Mouse (Mus musculus): ENCODE measurements around the gene Pam. TPM values are rescaled to one million over a fixed set of nuclear protein-coding genes. Genes with fewer than 3 reads are reported as not detected.

Gene Pam
- polyA plus RNA-seq, 1 experiment from 2014 or later = 21.8 TPM

GRCm38 (mm10) chr1:98097957-98098729, 2.7 kb upstream of the Pam start:
- Histone ChIP-seq H3K27ac (no peak overlapping the region), H3K9ac (no peak overlapping the region), H3K4me2 (replicated peaks) (no peak overlapping the region), H3K36me3 (no peaks in the 10 kb centered on the region), H3K27me3 (replicated peaks) (no peaks in the 10 kb centered on the region), H3K4me1 (peaks cover 3% of the 10 kb centered on the region), H3K9me3 (no peaks in the 10 kb centered on the region), H3K4me3 (no peak overlapping the region)
- no peak for ATAC-seq (ENCODE audit: low FRiP score, low read depth)
- WGBS = 75% methylated on average over 11 of the region's 11 CpGs

GRCm38 (mm10) chr1:98096396-98096935, 1.0 kb upstream of the Pam start:
- H3K4me2 ChIP-seq (replicated peaks) = no peak overlapping the region
- WGBS = 83% methylated on average over 1 of the region's 1 CpGs
- H3K27me3 ChIP-seq (replicated peaks) = no peaks in the 10 kb centered on the region
- H3K36me3 ChIP-seq = no peaks in the 10 kb centered on the region
- H3K9ac ChIP-seq = no peak overlapping the region
- H3K9me3 ChIP-seq = no peaks in the 10 kb centered on the region
- no peak overlapping the region for H3K4me3 ChIP-seq
- no peak overlapping the region for H3K27ac ChIP-seq
- ATAC-seq (ENCODE audit: low FRiP score, low read depth) = no peak
- peaks cover 3% of the 10 kb centered on the region for H3K4me1 ChIP-seq

GRCm38 (mm10) chr1:98095991-98096330, 515 bp upstream of the Pam start:
- H3K4me3 ChIP-seq = peak overlapping the region; percentile 83
- peak overlapping the region; percentile 77 for H3K9ac ChIP-seq
- peak overlapping the region; percentile 80 for H3K4me2 ChIP-seq (replicated peaks)
- H3K36me3 ChIP-seq = no peaks in the 10 kb centered on the region
- peaks cover 3% of the 10 kb centered on the region for H3K4me1 ChIP-seq
- no peaks in the 10 kb centered on the region for H3K9me3 ChIP-seq
- WGBS = 38% methylated on average over 9 of the region's 9 CpGs
- H3K27ac ChIP-seq = 0 out of 2 replicates have a peak overlapping the region, but pooled peaks have one; percentile 53
- H3K27me3 ChIP-seq (replicated peaks) = no peaks in the 10 kb centered on the region
- no peak for ATAC-seq (ENCODE audit: low FRiP score, low read depth)

DNA sequence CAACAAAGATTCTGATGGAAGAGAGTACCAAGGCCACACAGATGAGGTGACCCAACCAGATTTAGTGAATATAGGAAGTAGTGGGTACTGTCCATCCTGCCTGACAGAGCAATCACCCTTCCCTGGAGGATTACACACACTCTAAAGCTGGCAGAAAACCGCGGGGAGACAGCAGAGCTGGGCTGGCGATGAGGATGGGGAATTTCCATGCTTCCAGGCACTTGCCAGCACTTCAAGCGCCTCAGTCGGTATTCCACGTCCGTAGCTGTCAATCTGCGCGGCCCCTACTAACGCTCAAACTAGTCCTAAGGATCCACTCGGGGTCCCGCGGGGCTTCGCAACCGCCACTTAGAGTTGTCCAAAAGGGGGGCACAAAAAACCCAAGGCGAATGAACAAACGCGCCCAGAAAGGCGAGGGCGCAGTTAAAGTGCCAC, 618 bp downstream of the Pam start:
- peak overlapping the region; percentile 77 for H3K9ac ChIP-seq
- WGBS = under 1% methylated on average over 20 of the region's 20 CpGs
- peak overlapping the region; percentile 80 for H3K4me2 ChIP-seq (replicated peaks)
- H3K36me3 ChIP-seq = no peaks in the 10 kb centered on the region
- peaks cover 3% of the 10 kb centered on the region for H3K4me1 ChIP-seq
- no peaks in the 10 kb centered on the region for H3K9me3 ChIP-seq
- H3K27ac ChIP-seq = peak overlapping the region; percentile 53; the same call in 1 of the 2 replicates
- H3K4me3 ChIP-seq = peak overlapping the region; percentile 83
- H3K27me3 ChIP-seq (replicated peaks) = no peaks in the 10 kb centered on the region
- ATAC-seq (ENCODE audit: low FRiP score, low read depth) = peak; percentile 69

GRCm38 (mm10) chr1:98089336-98089975, 6.0 kb downstream of the Pam start:
- peaks cover 10% of the 10 kb centered on the region for H3K4me1 ChIP-seq
- no peak overlapping the region for H3K4me2 ChIP-seq (replicated peaks)
- H3K27ac ChIP-seq = no peak overlapping the region
- H3K4me3 ChIP-seq = no peak overlapping the region
- H3K9ac ChIP-seq = no peak overlapping the region
- ATAC-seq (ENCODE audit: low FRiP score, low read depth) = no peak
- H3K27me3 ChIP-seq (replicated peaks) = no peaks in the 10 kb centered on the region
- 88% methylated on average over 5 of the region's 5 CpGs for WGBS
- no peaks in the 10 kb centered on the region for H3K9me3 ChIP-seq
- H3K36me3 ChIP-seq = no peaks in the 10 kb centered on the region

GRCm38 (mm10) chr1:98086456-98086855, 9.0 kb downstream of the Pam start:
- WGBS = 31% methylated on average over 3 of the region's 3 CpGs
- Histone ChIP-seq H3K4me3 (no peak overlapping the region), H3K4me1 (peaks cover 19% of the 10 kb centered on the region), H3K4me2 (replicated peaks) (no peak overlapping the region), H3K27me3 (replicated peaks) (no peaks in the 10 kb centered on the region), H3K9me3 (no peaks in the 10 kb centered on the region), H3K36me3 (no peaks in the 10 kb centered on the region), H3K9ac (no peak overlapping the region), H3K27ac (no peak overlapping the region)
- ATAC-seq (ENCODE audit: low FRiP score, low read depth) = no peak

DNA sequence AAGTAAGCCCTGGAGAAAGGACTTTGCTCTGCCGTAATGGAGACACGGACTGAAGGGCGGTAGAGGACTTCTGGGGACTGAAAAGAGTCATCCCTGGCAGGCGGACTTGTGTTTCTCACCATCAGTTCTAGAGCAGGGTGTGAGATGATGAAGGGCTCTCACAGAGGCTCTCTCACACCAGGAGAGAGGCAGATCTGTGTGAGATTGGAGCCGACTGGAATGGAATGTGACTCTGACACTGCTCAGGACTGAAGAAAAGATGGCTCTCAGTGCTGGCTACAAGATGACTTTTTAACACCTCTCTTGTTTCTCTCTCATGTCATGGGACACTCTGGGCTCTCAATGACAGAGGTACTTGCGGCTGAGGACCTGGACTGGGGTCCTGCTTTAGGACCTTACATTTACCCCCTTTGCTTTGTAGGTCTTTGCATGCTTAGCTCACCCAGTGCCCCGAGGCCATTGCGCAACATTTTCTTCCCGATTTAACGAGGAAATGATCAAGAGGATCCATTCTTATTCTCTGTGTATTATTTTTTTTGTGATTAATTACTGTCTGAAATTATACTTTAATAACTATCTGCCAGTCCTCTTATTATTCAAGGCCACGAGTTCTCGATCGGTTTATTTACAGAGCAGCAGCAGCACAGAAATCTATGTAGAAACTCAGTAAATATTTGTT, 10.7 kb downstream of the Pam start:
- no peaks in the 10 kb centered on the region for H3K9me3 ChIP-seq
- H3K36me3 ChIP-seq = no peaks in the 10 kb centered on the region
- 60% methylated on average over 13 of the region's 13 CpGs for WGBS
- no peak overlapping the region for H3K27ac ChIP-seq
- peaks cover 19% of the 10 kb centered on the region for H3K4me1 ChIP-seq
- no peaks in the 10 kb centered on the region for H3K27me3 ChIP-seq (replicated peaks)
- no peak overlapping the region for H3K4me3 ChIP-seq
- no peak overlapping the region for H3K9ac ChIP-seq
- no peak overlapping the region for H3K4me2 ChIP-seq (replicated peaks)
- 0 out of 2 replicates have a peak, but pooled peaks have one; percentile 34 for ATAC-seq (ENCODE audit: low FRiP score, low read depth)

GRCm38 (mm10) chr1:98083508-98083907, 11.9 kb downstream of the Pam start:
- Histone ChIP-seq H3K36me3 (no peaks in the 10 kb centered on the region), H3K4me2 (replicated peaks) (no peak overlapping the region), H3K27ac (no peak overlapping the region), H3K9me3 (no peaks in the 10 kb centered on the region), H3K4me3 (no peak overlapping the region), H3K27me3 (replicated peaks) (no peaks in the 10 kb centered on the region), H3K9ac (no peak overlapping the region), H3K4me1 (peaks cover 19% of the 10 kb centered on the region)
- 69% methylated on average over 3 of the region's 3 CpGs for WGBS
- ATAC-seq (ENCODE audit: low FRiP score, low read depth) = no peak

DNA sequence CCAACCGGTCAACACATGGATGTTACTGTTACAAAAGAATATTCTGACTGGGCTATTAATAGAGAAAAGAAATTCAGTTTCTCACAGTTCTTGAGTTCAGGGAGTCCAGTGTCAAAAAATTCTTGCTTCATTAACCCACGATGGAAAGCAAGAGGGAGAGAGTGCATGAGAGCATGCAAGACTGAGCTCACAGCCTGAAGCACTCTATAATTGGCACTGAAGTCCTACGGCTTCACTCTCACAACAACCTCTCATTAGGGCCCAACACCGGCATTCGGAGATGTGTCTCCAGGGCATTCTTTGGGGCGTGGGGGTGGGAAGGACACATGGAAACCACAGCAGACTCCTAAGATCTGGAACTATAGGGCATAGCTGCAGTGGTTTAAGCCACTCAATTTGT, 12.5 kb downstream of the Pam start:
- Histone ChIP-seq H3K4me1 (peaks cover 19% of the 10 kb centered on the region), H3K9me3 (no peaks in the 10 kb centered on the region), H3K36me3 (no peaks in the 10 kb centered on the region), H3K4me2 (replicated peaks) (no peak overlapping the region), H3K27ac (no peak overlapping the region), H3K27me3 (replicated peaks) (no peaks in the 10 kb centered on the region), H3K4me3 (no peak overlapping the region), H3K9ac (no peak overlapping the region)
- WGBS = 68% methylated on average over 6 of the region's 6 CpGs
- ATAC-seq (ENCODE audit: low FRiP score, low read depth) = no peak

- H3K4me2 ChIP-seq (replicated peaks) = no peak overlapping the region
- no peak overlapping the region for H3K9ac ChIP-seq
- no peaks in the 10 kb centered on the region for H3K36me3 ChIP-seq
- WGBS = 74% methylated on average over 2 of the region's 2 CpGs
- no peak overlapping the region for H3K27ac ChIP-seq
- no peak overlapping the region for H3K4me3 ChIP-seq
- peaks cover 14% of the 10 kb centered on the region for H3K4me1 ChIP-seq
- no peaks in the 10 kb centered on the region for H3K9me3 ChIP-seq
- H3K27me3 ChIP-seq (replicated peaks) = no peaks in the 10 kb centered on the region
- no peak for ATAC-seq (ENCODE audit: low FRiP score, low read depth)
Observed at GRCm38 (mm10) chr1:98080431-98080830, 15.0 kb downstream of the Pam start.

GRCm38 (mm10) chr1:98079640-98080039, 15.8 kb downstream of the Pam start:
- no peak for ATAC-seq (ENCODE audit: low FRiP score, low read depth)
- Histone ChIP-seq H3K4me3 (no peak overlapping the region), H3K27ac (no peak overlapping the region), H3K27me3 (replicated peaks) (no peaks in the 10 kb centered on the region), H3K36me3 (no peaks in the 10 kb centered on the region), H3K4me1 (peaks cover 12% of the 10 kb centered on the region), H3K9ac (no peak overlapping the region), H3K9me3 (no peaks in the 10 kb centered on the region), H3K4me2 (replicated peaks) (no peak overlapping the region)
- 81% methylated on average over 7 of the region's 7 CpGs for WGBS

GRCm38 (mm10) chr1:98078735-98079134, 16.7 kb downstream of the Pam start:
- H3K4me1 ChIP-seq = peaks cover 5% of the 10 kb centered on the region; the same call in 1 of the 2 replicates
- no peak overlapping the region for H3K4me3 ChIP-seq
- H3K4me2 ChIP-seq (replicated peaks) = no peak overlapping the region
- 88% methylated on average over 7 of the region's 7 CpGs for WGBS
- no peaks in the 10 kb centered on the region for H3K9me3 ChIP-seq
- H3K27ac ChIP-seq = no peak overlapping the region
- no peak overlapping the region for H3K9ac ChIP-seq
- H3K27me3 ChIP-seq (replicated peaks) = no peaks in the 10 kb centered on the region
- no peak for ATAC-seq (ENCODE audit: low FRiP score, low read depth)
- H3K36me3 ChIP-seq = no peaks in the 10 kb centered on the region
